Mouse (Mus musculus) hindbrain, embryonic 10.5 days (tissue): Measurements from ENCODE around the gene Bptf. TPM values are rescaled to one million over a fixed set of nuclear protein-coding genes. Genes with fewer than 3 reads are reported as not detected.
"Not testable (repeated sequence)": the region's sequence is repeated elsewhere in the genome, so short reads cannot be mapped to it uniquely, and the experiment has no call there.

Experiments
- DNase-seq: peaks from one replicate; pipeline ENCODE4 v3.0.0-alpha.2; 2017; ENCODE audit warnings: low spot score
- H3K27ac ChIP-seq: fragments of 300-500 bp; sonication (generic); 2 replicates; pipeline ENCODE4 v1.5.1; 2016; ENCODE audit warnings: mild to moderate bottlenecking, moderate library complexity
- H3K27me3 ChIP-seq: fragments of 300-500 bp; sonication (generic); 2 replicates; pipeline ENCODE4 v1.6.1; 2016; ENCODE audit warnings: mild to moderate bottlenecking; ENCODE audit not compliant: poor library complexity, insufficient read depth, severe bottlenecking
- H3K36me3 ChIP-seq: fragments of 300-500 bp; sonication (generic); 2 replicates; pipeline ENCODE4 v1.6.1; 2016; ENCODE audit warnings: mild to moderate bottlenecking, moderate library complexity
- H3K4me1 ChIP-seq: fragments of 300-500 bp; sonication (generic); replicated peaks from 2 replicates; pipeline ENCODE4 v1.6.1; 2016; ENCODE audit warnings: mild to moderate bottlenecking
- H3K4me3 ChIP-seq: fragments of 300-500 bp; sonication (generic); 2 replicates; pipeline ENCODE4 v1.5.1; 2016; ENCODE audit warnings: mild to moderate bottlenecking, moderate library complexity
- H3K9me3 ChIP-seq: fragments of 300-500 bp; sonication (generic); 2 replicates; pipeline ENCODE4 v1.6.1; 2016; ENCODE audit warnings: mild to moderate bottlenecking, moderate library complexity
- WGBS: fragments of 180-500 bp; shearing (Covaris S2); methylation state at CpG from one replicate; pipeline ENCODE4 v1.1.7; 2016; 5-methylcytosine and 5-hydroxymethylcytosine counted together
- polyA plus RNA-seq: library from polyadenylated mRNA; unstranded; fragments of >200 nt; fragmentation: Nextera tagmentation; extraction: Ambion mirVana; gene quantifications from 2 replicates; pipeline ENCODE4 v1.2.1, GENCODE M21; 2016

Gene Bptf
- polyA plus RNA-seq, 1 experiment from 2014 or later, result 26.8 TPM

DNA sequence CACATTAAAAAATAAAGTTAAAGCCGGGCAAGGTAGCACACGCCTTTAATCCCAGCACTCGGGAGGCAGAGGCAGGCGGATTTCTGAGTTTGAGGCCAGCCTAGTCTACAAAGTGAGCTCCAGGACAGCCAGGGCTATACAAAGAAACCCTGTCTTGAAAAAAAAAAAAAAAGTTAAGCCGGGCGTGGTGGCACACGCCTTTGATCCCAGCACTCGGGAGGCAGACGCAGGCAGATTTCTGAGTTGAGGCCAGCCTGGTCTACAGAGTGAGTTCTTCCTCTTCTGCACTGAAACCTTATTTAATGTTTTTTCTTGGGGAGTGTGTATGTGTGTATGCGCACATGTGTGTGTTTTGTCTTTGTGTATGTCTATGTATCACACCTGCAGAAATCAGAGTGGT is 4.5 kb upstream of the Bptf start:
- not testable (repeated sequence) for H3K36me3 ChIP-seq, DNase-seq, H3K27me3 ChIP-seq, H3K9me3 ChIP-seq, H3K4me3 ChIP-seq, H3K27ac ChIP-seq
- H3K4me1 ChIP-seq, result peaks cover 10% of the 10 kb centered on the region
- WGBS, result 93% methylated on average over 10 of the region's 10 CpGs

DNA sequence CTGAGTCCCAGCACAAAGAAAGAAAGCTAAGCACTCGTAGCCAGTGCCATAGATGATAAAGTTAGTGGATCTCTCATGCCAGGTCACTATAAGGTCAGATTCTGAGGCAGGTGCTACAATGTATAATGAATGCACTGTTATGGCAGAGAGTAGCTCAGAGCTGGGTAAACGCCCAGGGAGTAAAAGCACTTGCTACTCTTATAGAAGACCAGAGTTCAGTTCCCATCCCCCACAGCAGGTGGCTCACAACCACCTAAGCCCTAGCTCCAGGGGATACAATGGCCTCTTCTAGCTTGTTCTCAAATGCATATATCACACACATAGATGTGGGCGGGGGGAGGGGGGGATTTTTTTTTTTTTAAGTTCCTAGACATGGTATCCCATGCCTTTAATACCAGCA is 3.8 kb upstream of the Bptf start:
- H3K27ac ChIP-seq, result no peak overlapping the region
- WGBS, result 64% methylated on average over 3 of the region's 3 CpGs
- no peaks in the 10 kb centered on the region for H3K36me3 ChIP-seq
- no peak overlapping the region for H3K4me3 ChIP-seq
- H3K27me3 ChIP-seq, result no peaks in the 10 kb centered on the region
- DNase-seq, result no peak
- H3K9me3 ChIP-seq, result no peaks in the 10 kb centered on the region
- peaks cover 10% of the 10 kb centered on the region for H3K4me1 ChIP-seq

DNA sequence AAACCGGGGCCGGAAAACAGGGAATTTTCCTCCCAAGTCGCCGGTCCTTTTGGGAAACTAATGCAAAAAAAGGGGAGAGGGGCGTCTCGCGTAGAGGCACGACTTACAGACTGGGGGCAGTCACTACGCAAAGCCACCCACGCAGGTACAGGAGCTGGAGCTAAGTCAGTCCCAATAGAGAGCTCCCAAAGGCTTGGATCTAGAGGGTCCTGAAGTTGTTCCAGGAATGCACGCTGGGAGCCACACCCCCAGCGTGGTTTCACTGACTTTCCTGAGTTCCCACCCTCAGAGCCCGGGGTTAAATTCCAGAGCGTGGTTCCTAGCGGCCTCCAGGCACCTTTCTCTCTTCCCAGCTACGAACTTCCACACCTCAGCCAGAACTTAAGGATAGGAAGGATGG is 499 bp upstream of the Bptf start:
- WGBS, result 2% methylated on average over 16 of the region's 16 CpGs
- Histone ChIP-seq H3K4me1 (peaks cover 28% of the 10 kb centered on the region), H3K27ac (peak overlapping the region; percentile 99), H3K27me3 (no peaks in the 10 kb centered on the region), H3K4me3 (peak overlapping the region; percentile 86), H3K9me3 (no peaks in the 10 kb centered on the region), H3K36me3 (0 out of 2 replicates have a peak, but pooled peaks cover 3% of the 10 kb centered on the region)
- no peak for DNase-seq

DNA sequence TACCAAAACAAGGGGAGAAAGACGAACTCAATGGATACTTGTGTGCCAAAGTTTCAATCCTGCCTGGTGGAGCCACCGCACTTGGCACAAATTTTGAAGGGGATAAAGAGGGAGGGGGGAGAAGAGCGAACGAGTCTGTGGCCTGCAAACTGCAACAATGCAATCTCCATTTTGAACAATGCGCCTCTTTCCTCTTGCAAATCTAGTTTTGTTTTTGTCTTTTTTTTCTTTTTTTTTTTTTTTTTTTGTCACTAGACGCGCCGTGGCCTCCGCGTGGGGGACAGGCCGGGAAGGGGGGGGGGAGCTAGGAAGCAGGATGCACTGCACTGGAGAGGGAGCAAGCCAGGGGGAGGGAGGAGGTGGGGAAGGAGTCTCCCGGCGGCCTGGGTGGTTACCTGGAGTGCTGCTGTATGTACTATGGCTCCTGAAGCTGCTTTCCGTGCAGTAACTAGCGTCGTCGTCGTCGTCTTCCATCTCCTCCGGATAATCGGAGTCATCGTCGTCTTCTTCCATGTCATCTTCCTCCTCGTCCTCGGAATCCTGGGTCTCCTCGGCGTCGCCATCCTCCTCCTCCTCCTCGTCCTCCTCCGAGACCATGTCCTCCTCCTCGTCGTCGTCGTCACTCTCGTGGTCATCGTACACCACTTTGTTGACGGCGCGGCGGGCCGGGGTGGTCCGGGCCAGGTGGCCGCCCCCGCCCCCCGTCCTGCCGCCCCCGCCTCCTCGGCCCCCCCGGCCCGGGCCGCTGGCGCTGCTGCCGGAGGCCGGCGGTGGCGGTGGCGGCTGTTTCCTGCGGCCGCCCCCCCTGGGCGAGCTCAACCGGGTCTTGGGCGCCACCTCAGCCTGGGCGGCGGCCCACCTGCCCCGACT is 813 bp downstream of the Bptf start:
- no peaks in the 10 kb centered on the region for H3K27me3 ChIP-seq
- H3K27ac ChIP-seq, result peak overlapping the region; percentile 99
- H3K36me3 ChIP-seq, result 0 out of 2 replicates have a peak, but pooled peaks cover 3% of the 10 kb centered on the region
- under 1% methylated on average over 58 of the region's 65 CpGs for WGBS
- peak; percentile 76 for DNase-seq
- peak overlapping the region; percentile 86 for H3K4me3 ChIP-seq
- H3K4me1 ChIP-seq, result peaks cover 28% of the 10 kb centered on the region
- no peaks in the 10 kb centered on the region for H3K9me3 ChIP-seq

DNA sequence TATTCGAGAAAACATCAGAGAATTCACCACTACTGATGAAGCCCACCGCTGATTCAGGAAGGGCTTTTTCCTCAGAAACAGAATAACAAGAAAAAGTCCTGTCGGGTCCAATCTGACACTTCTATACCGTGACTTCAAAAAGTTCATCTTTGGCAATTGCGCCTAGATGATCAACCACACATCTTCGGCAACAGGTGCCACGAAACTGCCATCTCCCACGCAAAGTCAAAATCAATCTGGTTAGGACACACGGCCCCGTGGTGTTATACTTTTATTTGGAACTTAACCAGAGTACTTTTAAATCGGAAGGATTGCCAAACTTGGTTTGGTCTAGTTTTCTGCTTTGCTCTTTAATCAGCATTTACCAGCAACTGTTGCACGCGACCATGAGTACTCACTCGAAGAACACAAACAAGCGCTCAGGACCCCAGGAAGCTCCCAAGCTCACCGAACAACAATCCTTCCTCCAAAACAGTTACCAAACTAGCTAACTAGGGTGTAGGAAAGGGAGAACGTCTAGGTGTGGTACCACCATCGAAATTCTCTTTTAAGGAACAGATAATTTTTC is 1.6 kb downstream of the Bptf start:
- H3K36me3 ChIP-seq, result 0 out of 2 replicates have a peak, but pooled peaks cover 3% of the 10 kb centered on the region
- no peaks in the 10 kb centered on the region for H3K27me3 ChIP-seq
- no peak for DNase-seq
- no peaks in the 10 kb centered on the region for H3K9me3 ChIP-seq
- 3% methylated on average over 18 of the region's 18 CpGs for WGBS
- peaks cover 28% of the 10 kb centered on the region for H3K4me1 ChIP-seq
- H3K27ac ChIP-seq, result peak overlapping the region; percentile 99
- peak overlapping the region; percentile 86 for H3K4me3 ChIP-seq

DNA sequence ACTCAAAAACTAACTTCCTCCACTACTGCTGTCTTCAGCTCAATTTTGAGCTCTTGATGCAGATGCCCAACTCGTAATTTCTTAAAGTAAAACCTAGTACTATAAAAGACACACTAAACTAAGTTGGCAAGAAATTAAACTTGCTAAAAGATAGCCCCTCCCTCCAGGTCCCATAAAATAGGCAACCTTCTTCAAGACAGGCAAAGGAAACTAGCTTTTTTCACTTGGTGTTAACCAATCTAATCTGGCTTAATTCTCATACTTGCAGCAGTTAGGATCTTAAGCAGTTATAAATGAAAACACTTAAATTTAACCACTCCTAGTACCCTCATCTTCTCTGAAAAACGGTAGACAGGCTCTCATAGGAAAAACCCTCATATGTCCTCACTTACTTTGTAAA is 2.3 kb downstream of the Bptf start:
- 0 out of 2 replicates have a peak, but pooled peaks cover 3% of the 10 kb centered on the region for H3K36me3 ChIP-seq
- 35% methylated on average over 2 of the region's 2 CpGs for WGBS
- H3K27me3 ChIP-seq, result no peaks in the 10 kb centered on the region
- H3K4me1 ChIP-seq, result peaks cover 32% of the 10 kb centered on the region
- H3K4me3 ChIP-seq, result peak overlapping the region; percentile 86
- no peak for DNase-seq
- no peak overlapping the region for H3K27ac ChIP-seq
- no peaks in the 10 kb centered on the region for H3K9me3 ChIP-seq

DNA sequence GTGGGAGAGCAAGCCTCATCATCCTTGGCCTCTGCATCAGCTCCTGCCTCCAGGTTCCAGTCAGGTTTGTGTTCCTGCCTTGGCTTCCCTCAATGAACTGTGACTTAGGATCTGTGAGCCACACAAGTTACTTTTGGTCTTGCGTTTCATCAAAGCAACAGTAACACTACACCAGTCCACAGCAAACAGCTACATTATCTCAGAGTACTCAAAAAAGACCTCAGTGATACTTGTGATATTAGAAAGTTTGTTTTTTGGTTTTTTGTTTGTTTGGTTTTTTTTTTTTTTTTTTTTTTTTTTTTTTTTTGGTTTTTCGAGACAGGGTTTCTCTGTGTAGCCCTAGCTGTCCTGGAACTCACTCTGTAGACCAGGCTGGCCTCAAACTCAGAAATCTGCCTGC is 5.2 kb downstream of the Bptf start:
- not testable (repeated sequence) for H3K4me3 ChIP-seq, H3K27me3 ChIP-seq, H3K27ac ChIP-seq, H3K9me3 ChIP-seq, DNase-seq
- Histone ChIP-seq H3K4me1 (peaks cover 33% of the 10 kb centered on the region), H3K36me3 (peaks cover 32% of the 10 kb centered on the region)
- WGBS, result 72% methylated on average over 2 of the region's 2 CpGs

DNA sequence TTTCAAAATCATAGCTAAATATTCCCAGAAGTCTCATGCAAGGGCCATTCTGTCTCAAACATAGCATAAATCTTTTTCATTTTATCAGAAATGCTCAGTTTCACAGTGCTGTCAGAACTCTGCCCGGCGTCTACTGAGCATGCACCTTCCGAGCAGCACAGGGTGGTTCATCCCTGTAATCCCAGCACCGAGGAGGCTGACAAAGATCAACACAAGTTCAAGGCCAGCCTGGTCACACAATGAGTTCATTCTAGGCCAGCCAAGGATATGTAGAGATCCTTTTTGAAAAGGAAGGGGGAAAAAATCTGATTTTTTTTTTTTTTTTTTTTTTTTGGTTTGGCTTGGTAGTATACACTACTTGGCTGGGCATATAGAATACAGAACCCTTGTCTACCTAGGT is 6.9 kb downstream of the Bptf start:
- peaks cover 33% of the 10 kb centered on the region for H3K36me3 ChIP-seq
- H3K27ac ChIP-seq, result no peak overlapping the region
- no peak overlapping the region for H3K4me3 ChIP-seq
- peaks cover 30% of the 10 kb centered on the region for H3K4me1 ChIP-seq
- H3K27me3 ChIP-seq, result no peaks in the 10 kb centered on the region
- no peaks in the 10 kb centered on the region for H3K9me3 ChIP-seq
- WGBS, result 83% methylated on average over 4 of the region's 4 CpGs
- DNase-seq, result no peak

DNA sequence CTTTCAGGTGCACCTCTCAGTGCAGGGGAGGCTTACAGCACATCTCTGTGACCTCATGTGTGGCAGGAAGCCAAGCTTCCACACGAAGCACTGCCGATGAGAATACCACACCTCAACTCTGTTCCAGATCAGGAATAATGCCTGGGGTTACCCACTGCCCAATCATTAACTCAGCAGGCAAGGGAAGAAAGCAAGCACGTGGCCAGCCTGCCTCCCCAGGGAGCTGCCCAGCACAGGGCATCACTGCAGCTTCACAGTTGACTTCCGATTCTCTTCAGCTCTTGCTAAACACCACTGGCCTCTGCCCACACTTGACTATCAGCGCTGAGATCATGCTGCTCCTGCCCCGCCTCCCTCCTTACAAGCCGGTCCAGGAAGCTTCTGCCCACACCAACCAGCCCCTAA is 7.6 kb downstream of the Bptf start:
- H3K4me1 ChIP-seq, result peaks cover 23% of the 10 kb centered on the region
- DNase-seq, result no peak
- 41% methylated on average over 7 of the region's 7 CpGs for WGBS
- peaks cover 33% of the 10 kb centered on the region for H3K36me3 ChIP-seq
- H3K9me3 ChIP-seq, result no peaks in the 10 kb centered on the region
- no peak overlapping the region for H3K27ac ChIP-seq
- no peaks in the 10 kb centered on the region for H3K27me3 ChIP-seq
- 0 out of 2 replicates have a peak overlapping the region, but pooled peaks have one; percentile 6 for H3K4me3 ChIP-seq

DNA sequence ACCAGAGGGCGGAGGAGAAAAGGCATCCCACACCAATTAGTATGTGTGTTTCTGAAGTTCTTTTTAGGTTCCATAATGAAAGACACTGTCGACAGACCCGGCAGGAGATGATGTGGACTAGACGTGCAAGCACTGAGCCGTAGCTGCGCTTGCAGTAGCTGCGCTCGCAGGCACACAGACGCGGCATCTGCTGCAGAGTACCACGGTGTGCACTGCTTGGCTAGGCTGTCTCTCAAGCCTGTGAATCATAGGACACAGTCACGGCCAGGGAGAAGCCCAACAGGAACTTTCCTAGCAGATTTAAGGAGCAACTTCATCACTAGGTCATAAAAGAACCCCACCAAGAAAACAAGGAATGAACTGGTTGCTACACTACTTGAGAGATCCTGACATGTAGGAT is 14.1 kb downstream of the Bptf start:
- peaks cover 28% of the 10 kb centered on the region for H3K4me1 ChIP-seq
- no peak for DNase-seq
- H3K9me3 ChIP-seq, result no peaks in the 10 kb centered on the region
- WGBS, result 83% methylated on average over 12 of the region's 12 CpGs
- no peak overlapping the region for H3K4me3 ChIP-seq
- H3K27me3 ChIP-seq, result no peaks in the 10 kb centered on the region
- H3K36me3 ChIP-seq, result peaks cover 23% of the 10 kb centered on the region
- H3K27ac ChIP-seq, result no peak overlapping the region

DNA sequence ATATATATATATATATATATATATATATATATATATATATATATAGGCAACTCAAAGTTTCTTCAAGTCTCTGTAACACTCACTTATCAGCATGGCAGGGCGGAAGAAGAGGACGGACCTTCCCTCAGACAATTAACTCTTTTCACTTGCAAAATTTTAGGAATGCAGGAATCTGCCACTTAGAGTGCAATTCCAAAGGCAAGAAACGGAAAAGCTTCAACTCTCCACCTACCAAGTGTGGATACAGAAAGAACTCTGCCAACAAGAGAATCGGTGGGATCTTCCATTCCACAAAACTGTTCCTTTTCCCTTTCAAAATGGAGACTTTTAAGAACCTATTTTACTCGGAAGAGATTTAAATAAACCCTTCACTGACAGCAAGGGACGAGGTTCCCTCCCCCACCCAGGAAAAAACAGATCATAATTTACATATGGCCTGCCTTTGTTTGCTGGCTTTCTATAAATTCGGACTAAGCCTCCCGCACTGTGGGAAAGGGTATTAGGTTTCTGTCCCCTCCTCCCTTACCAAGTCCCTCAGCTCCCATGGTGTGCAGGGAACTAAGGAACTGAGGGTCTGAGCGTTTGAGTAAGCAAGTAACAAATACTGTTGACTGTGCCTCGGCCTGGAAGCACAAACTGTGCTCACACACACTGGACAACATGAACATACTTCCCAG is 17.9 kb downstream of the Bptf start:
- H3K4me3 ChIP-seq, result peak overlapping the region; percentile 24; the same call in 1 of the 2 replicates
- DNase-seq, result peak; percentile 11
- 19% methylated on average over 10 of the region's 10 CpGs for WGBS
- H3K27ac ChIP-seq, result peak overlapping the region; percentile 77
- peaks cover 28% of the 10 kb centered on the region for H3K4me1 ChIP-seq
- peaks cover 37% of the 10 kb centered on the region for H3K36me3 ChIP-seq
- H3K27me3 ChIP-seq, result no peaks in the 10 kb centered on the region
- H3K9me3 ChIP-seq, result no peaks in the 10 kb centered on the region

DNA sequence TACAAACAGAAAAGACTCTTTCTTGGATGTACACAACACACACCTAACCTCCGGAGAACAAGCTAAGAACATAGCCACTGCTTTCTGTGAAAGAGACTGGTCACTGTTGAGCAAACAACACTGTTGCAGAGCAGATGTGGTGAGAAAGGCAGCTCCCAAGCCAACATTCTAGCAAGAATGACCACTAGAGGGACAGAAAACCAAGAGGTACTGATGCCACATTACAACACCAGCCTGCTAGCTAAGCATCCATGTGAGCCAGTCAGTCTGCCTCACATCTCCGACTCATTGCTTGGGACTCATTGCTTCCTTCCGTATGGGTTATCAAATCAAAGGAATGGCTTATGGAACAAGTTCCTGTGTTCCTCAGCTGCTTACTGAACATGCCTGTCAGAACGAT is 18.8 kb downstream of the Bptf start:
- 75% methylated on average over 4 of the region's 4 CpGs for WGBS
- DNase-seq, result no peak

DNA sequence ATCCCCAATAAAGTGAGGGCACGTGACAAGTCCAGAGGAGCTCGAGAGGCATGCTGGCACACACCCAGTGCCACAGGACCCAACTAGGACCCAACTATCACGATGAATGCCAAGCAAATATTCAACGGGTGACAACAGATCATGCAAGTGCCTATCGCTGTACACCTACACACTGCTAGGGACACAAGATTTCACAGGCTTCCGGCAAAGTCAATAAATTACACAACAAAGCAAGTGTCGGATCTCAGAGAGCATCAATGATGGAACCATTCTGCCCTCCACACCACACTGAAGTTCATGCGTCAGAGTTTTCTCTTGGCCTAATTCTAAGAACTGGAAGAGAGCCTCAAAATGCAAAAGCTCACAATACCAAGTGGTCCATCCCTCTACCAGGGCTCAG is 22.3 kb downstream of the Bptf start:
- H3K4me3 ChIP-seq, result no peak overlapping the region
- H3K9me3 ChIP-seq, result no peaks in the 10 kb centered on the region
- no peaks in the 10 kb centered on the region for H3K27me3 ChIP-seq
- H3K4me1 ChIP-seq, result peaks cover 19% of the 10 kb centered on the region
- DNase-seq, result no peak
- H3K27ac ChIP-seq, result no peak overlapping the region
- 92% methylated on average over 8 of the region's 8 CpGs for WGBS
- peaks cover 58% of the 10 kb centered on the region for H3K36me3 ChIP-seq

More for the DNA sequence above, 18.8 kb downstream of the Bptf start:
- Histone ChIP-seq H3K27me3 (no peaks in the 10 kb centered on the region), H3K36me3 (peaks cover 46% of the 10 kb centered on the region), H3K9me3 (no peaks in the 10 kb centered on the region), H3K27ac (no peak overlapping the region), H3K4me3 (no peak overlapping the region), H3K4me1 (peaks cover 28% of the 10 kb centered on the region)
